Mouse (Mus musculus): ENCODE results near the gene Ccl1.

The Ccl1 gene

GRCm38 (mm10) chr11:82132977-82133376, 172.5 kb downstream of the Ccl1 start:
- no peak for DNase-seq (ENCODE audit: low read depth, low spot score)

Data from A20 (cell line).